Mouse (Mus musculus): Measurements from ENCODE around the gene Spata20. TPM values are rescaled to one million over a fixed set of nuclear protein-coding genes. Genes with fewer than 3 reads are reported as not detected.

The Spata20 gene
- 1.4 TPM in 1 of 2 replicates, not detected in the other for polyA plus RNA-seq (2011; ENCODE audit: insufficient read depth, insufficient read length, low read depth, missing spikeins)

DNA sequence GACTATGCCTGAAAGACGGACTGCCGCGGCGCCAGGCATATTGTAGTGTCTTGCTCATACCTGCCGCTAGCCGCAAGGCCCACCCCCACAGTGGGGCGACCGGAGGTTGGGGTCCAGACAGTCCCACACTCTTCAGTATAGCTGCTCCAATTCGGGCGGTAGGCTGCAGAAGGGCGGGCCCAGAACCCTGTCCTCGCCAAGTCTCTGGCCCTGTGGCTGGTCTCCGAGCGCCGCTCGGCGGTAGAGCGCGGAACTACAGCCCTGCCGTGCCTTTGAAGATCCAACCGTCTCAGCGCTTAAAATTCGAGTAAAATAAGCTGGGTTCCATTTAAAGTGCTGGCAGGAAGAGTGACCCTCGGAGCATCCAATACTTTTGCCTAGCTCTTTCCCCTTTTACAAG, at the start of gene Spata20:
Gene Spata20 (minus strand): TSS at position 179 of the 400 bp plus-strand sequence.
- H3K4me1 ChIP-seq (ENCODE audit: control insufficient read depth, insufficient read depth, low read length), result no peaks in the 10 kb centered on the region
- no peak within 1 kb of the TSS for H3K4me3 ChIP-seq (ENCODE audit: low read depth, low read length)
- no peaks in the 10 kb centered on the region for H3K9me3 ChIP-seq (replicated peaks; ENCODE audit: control insufficient read depth, insufficient read depth, low read length, poor library complexity, severe bottlenecking)
- H3K36me3 ChIP-seq (ENCODE audit: control insufficient read depth, insufficient read depth, low read length, poor library complexity, severe bottlenecking), result no peaks in the 10 kb centered on the region
- no peaks in the 10 kb centered on the region for H3K27me3 ChIP-seq (ENCODE audit: control insufficient read depth, insufficient read depth, low read length, poor library complexity, severe bottlenecking)
- TF ChIP-seq POLR2A (IDR thresholded peaks at IDR 0.05; ENCODE audit: insufficient read depth, low read length) (no peak), CTCF (IDR thresholded peaks at IDR 0.05; ENCODE audit: low read depth, low read length) (peak; percentile 88)
- H3K9ac ChIP-seq (ENCODE audit: low read depth, poor library complexity, severe bottlenecking), result no peak within 1 kb of the TSS
- H3K27ac ChIP-seq (ENCODE audit: insufficient read depth, low read length), result no peak within 1 kb of the TSS

DNA sequence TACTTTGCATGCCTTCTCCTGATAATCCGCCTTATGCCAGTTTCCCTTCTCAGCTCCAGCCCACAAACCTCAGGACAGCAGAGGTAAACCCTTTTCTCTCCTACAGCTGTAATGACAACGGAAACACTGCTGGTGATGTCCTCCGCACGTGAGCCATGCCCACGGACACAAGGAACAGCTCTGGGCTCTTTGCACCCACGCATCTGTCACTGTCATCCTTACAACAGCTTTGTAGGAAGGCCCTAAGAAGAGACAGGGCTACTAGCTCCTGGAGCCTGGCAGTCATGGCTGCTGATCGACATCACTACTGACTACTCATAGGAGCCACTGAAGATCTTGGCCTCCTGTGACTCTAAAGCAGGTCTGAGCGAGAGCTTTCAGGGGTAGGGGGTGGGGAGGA, 47.2 kb upstream of the Spata20 start:
- TF ChIP-seq CTCF (IDR thresholded peaks at IDR 0.05; ENCODE audit: low read depth, low read length) (no peak), EP300 (IDR thresholded peaks at IDR 0.05; ENCODE audit: insufficient read depth, low read depth, low read length) (no peak), POLR2A (IDR thresholded peaks at IDR 0.05; ENCODE audit: insufficient read depth, low read length) (no peak)
- no peak overlapping the region for H3K9ac ChIP-seq (ENCODE audit: low read depth, poor library complexity, severe bottlenecking)
- no peaks in the 10 kb centered on the region for H3K9me3 ChIP-seq (replicated peaks; ENCODE audit: control insufficient read depth, insufficient read depth, low read length, poor library complexity, severe bottlenecking)
- H3K27me3 ChIP-seq (ENCODE audit: control insufficient read depth, insufficient read depth, low read length, poor library complexity, severe bottlenecking), result no peaks in the 10 kb centered on the region
- no peak overlapping the region for H3K27ac ChIP-seq (ENCODE audit: insufficient read depth, low read length)
- no peak overlapping the region for H3K4me3 ChIP-seq (ENCODE audit: low read depth, low read length)
- H3K36me3 ChIP-seq (ENCODE audit: control insufficient read depth, insufficient read depth, low read length, poor library complexity, severe bottlenecking), result no peaks in the 10 kb centered on the region
- H3K4me1 ChIP-seq (ENCODE audit: control insufficient read depth, insufficient read depth, low read length), result no peaks in the 10 kb centered on the region

DNA sequence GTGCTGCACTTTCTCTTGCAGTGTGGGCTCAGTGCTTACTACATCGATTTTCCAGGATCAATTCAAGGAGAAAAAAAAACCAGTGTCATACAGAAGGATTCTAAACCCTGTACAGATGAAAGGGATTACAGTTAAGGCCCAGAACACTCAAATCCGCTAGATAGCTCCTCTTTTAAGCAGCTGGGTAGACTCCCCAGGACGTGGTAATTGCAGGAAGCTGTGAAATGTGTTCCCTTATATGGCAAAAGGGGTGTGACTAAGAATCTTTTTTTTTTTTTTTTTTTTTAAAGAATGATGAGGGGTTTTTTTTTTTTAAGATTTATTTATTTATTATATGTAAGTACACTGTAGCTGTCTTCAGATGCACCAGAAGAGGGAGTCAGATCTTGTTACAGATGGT, 42.9 kb upstream of the Spata20 start:
- TF ChIP-seq EP300 (IDR thresholded peaks at IDR 0.05; ENCODE audit: insufficient read depth, low read depth, low read length), result no peak
- TF ChIP-seq POLR2A (IDR thresholded peaks at IDR 0.05; ENCODE audit: insufficient read depth, low read length), result no peak
- TF ChIP-seq CTCF (IDR thresholded peaks at IDR 0.05; ENCODE audit: low read depth, low read length), result no peak
- H3K4me3 ChIP-seq (ENCODE audit: low read depth, low read length), result no peak overlapping the region
- no peaks in the 10 kb centered on the region for H3K9me3 ChIP-seq (replicated peaks; ENCODE audit: control insufficient read depth, insufficient read depth, low read length, poor library complexity, severe bottlenecking)
- H3K27me3 ChIP-seq (ENCODE audit: control insufficient read depth, insufficient read depth, low read length, poor library complexity, severe bottlenecking), result no peaks in the 10 kb centered on the region
- no peak overlapping the region for H3K27ac ChIP-seq (ENCODE audit: insufficient read depth, low read length)
- no peaks in the 10 kb centered on the region for H3K36me3 ChIP-seq (ENCODE audit: control insufficient read depth, insufficient read depth, low read length, poor library complexity, severe bottlenecking)
- H3K4me1 ChIP-seq (ENCODE audit: control insufficient read depth, insufficient read depth, low read length), result no peaks in the 10 kb centered on the region
- H3K9ac ChIP-seq (ENCODE audit: low read depth, poor library complexity, severe bottlenecking), result no peak overlapping the region

DNA sequence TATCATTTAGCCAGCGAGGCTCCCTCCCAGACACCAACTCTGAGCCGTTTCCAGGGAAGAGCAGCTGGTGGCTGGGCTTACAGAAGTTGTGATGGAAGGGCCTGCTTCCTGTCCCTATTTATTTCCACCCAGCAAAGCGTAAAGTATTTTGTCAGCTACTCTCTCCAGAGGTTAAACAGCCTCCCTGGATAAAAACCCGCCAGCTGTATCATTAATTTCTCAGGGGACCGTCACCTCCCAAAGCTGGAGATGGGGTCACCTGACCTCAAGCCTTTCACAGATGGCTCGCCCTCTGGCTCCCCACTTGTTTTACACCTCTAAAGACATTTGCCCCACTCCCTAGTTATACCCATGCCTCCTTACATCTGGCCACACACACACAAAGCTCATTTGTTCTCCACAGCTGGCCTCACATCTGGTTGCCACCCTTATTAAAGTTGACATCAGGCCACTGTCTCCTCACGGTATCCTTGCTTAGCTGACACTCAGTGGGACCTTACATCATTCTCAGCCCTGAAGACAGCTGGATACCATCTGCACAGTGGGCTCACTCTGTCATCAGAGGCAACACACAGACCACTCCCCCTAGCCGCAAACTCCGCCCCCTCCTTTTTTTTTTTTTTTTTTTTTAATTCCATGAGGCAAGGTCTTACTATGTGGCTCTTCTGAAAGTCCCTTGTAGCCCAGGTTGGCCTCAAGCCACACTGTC, 40.3 kb upstream of the Spata20 start:
- H3K27ac ChIP-seq (ENCODE audit: insufficient read depth, low read length), result no peak overlapping the region
- H3K9me3 ChIP-seq (replicated peaks; ENCODE audit: control insufficient read depth, insufficient read depth, low read length, poor library complexity, severe bottlenecking), result no peaks in the 10 kb centered on the region
- no peak overlapping the region for H3K4me3 ChIP-seq (ENCODE audit: low read depth, low read length)
- no peaks in the 10 kb centered on the region for H3K36me3 ChIP-seq (ENCODE audit: control insufficient read depth, insufficient read depth, low read length, poor library complexity, severe bottlenecking)
- H3K4me1 ChIP-seq (ENCODE audit: control insufficient read depth, insufficient read depth, low read length), result no peaks in the 10 kb centered on the region
- no peak for TF ChIP-seq CTCF (IDR thresholded peaks at IDR 0.05; ENCODE audit: low read depth, low read length)
- TF ChIP-seq POLR2A (IDR thresholded peaks at IDR 0.05; ENCODE audit: insufficient read depth, low read length), result no peak
- TF ChIP-seq EP300 (IDR thresholded peaks at IDR 0.05; ENCODE audit: insufficient read depth, low read depth, low read length), result no peak
- no peak overlapping the region for H3K9ac ChIP-seq (ENCODE audit: low read depth, poor library complexity, severe bottlenecking)
- no peaks in the 10 kb centered on the region for H3K27me3 ChIP-seq (ENCODE audit: control insufficient read depth, insufficient read depth, low read length, poor library complexity, severe bottlenecking)

DNA sequence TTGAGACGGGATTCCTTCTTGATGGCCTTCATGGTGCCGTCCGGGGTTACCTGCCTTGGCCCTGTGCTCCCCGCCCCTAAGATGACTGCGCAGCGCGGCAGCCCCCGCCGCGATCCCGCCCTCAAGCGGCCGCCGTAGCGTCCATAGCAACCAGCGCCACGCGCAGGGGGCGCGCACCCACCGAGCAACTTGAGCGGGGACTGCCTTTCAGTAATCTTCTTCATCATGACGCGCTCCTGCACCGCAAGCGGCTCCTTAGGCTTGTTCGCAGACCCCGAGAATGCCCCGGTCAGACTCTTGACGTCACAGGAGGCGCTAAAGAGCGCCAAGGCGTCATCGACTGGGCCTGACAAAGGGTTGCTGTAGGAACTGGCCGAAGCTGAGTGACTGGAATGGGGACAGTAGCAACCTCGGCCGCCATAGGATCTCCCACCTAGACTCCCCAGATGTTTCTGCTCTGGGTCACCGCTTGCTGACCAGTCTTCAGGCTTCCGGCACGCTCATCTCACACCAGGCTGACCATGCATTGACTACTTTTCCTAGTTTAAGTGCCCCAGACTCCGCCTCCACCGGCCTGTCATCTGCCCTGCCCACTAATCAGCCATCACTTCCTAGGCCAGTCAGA, 35.4 kb upstream of the Spata20 start, which contains the start of gene Mycbpap:
Gene Mycbpap (minus strand): TSS at position 524 of the 625 bp plus-strand sequence.
- Histone ChIP-seq H3K9me3 (replicated peaks; ENCODE audit: control insufficient read depth, insufficient read depth, low read length, poor library complexity, severe bottlenecking) (no peaks in the 10 kb centered on the region), H3K4me1 (ENCODE audit: control insufficient read depth, insufficient read depth, low read length) (no peaks in the 10 kb centered on the region), H3K36me3 (ENCODE audit: control insufficient read depth, insufficient read depth, low read length, poor library complexity, severe bottlenecking) (no peaks in the 10 kb centered on the region), H3K27ac (ENCODE audit: insufficient read depth, low read length) (no peak within 1 kb of the TSS), H3K4me3 (ENCODE audit: low read depth, low read length) (peak within 1 kb of the TSS; percentile 81), H3K9ac (ENCODE audit: low read depth, poor library complexity, severe bottlenecking) (peak within 1 kb of the TSS; percentile 37), H3K27me3 (ENCODE audit: control insufficient read depth, insufficient read depth, low read length, poor library complexity, severe bottlenecking) (no peaks in the 10 kb centered on the region)
- TF ChIP-seq CTCF (IDR thresholded peaks at IDR 0.05; ENCODE audit: low read depth, low read length), result no peak
- no peak for TF ChIP-seq POLR2A (IDR thresholded peaks at IDR 0.05; ENCODE audit: insufficient read depth, low read length)
- TF ChIP-seq EP300 (IDR thresholded peaks at IDR 0.05; ENCODE audit: insufficient read depth, low read depth, low read length), result no peak

DNA sequence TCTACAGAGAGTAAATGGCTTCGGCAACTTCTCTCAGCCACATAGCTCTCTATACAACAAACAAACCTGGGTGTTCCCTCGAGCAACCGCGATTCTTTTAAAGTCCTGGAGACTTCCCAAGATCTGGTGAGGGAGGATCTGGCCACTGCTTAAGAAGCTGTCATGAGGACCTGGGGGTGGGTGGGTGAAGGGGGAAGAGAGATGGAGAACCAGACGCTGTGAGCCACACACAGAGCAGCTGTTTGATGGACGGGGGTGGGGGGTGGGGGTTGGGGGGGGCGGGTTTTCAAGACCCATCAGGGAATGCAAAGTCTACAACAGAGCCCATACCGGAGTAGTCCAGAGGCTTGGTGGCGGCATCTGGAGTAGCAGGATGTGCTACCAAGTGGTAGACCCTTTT, 27.5 kb upstream of the Spata20 start:
- H3K27me3 ChIP-seq (ENCODE audit: control insufficient read depth, insufficient read depth, low read length, poor library complexity, severe bottlenecking), result no peaks in the 10 kb centered on the region
- no peak for TF ChIP-seq EP300 (IDR thresholded peaks at IDR 0.05; ENCODE audit: insufficient read depth, low read depth, low read length)
- no peak for TF ChIP-seq POLR2A (IDR thresholded peaks at IDR 0.05; ENCODE audit: insufficient read depth, low read length)
- TF ChIP-seq CTCF (IDR thresholded peaks at IDR 0.05; ENCODE audit: low read depth, low read length), result no peak

More for the DNA sequence above, 27.5 kb upstream of the Spata20 start:
- Histone ChIP-seq H3K4me1 (ENCODE audit: control insufficient read depth, insufficient read depth, low read length) (no peaks in the 10 kb centered on the region), H3K4me3 (ENCODE audit: low read depth, low read length) (no peak overlapping the region), H3K27ac (ENCODE audit: insufficient read depth, low read length) (no peak overlapping the region), H3K9ac (ENCODE audit: low read depth, poor library complexity, severe bottlenecking) (no peak overlapping the region), H3K36me3 (ENCODE audit: control insufficient read depth, insufficient read depth, low read length, poor library complexity, severe bottlenecking) (no peaks in the 10 kb centered on the region), H3K9me3 (replicated peaks; ENCODE audit: control insufficient read depth, insufficient read depth, low read length, poor library complexity, severe bottlenecking) (no peaks in the 10 kb centered on the region)
